Mouse (Mus musculus) liver, embryonic 14.5 days (tissue): Measurements from ENCODE around the gene AI413582. TPM values are rescaled to one million over a fixed set of nuclear protein-coding genes. Genes with fewer than 3 reads are reported as not detected.

ENCODE experiments used
- ATAC-seq: fragments of 200-750 bp; cut with Nextera tagmentation; 2 replicates; pipeline ENCODE4 v1.8.0; 2017; ENCODE audit warnings: moderate number of reproducible peaks, mild to moderate bottlenecking, moderate library complexity; ENCODE audit not compliant: insufficient read depth
- DNase-seq, 3 experiments: peaks; one replicate each; pipeline ENCODE4 v3.0.0-alpha.2; 2012 to 2013; ENCODE audit warnings: low read depth in 3 of 3, low spot score in 3 of 3
- H3K27ac ChIP-seq: fragments of 300-500 bp; sonication (generic); 2 replicates; pipeline ENCODE4 v1.5.1; 2014; ENCODE audit warnings: moderate library complexity, mild to moderate bottlenecking, control low read depth, inconsistent platforms
- H3K27me3 ChIP-seq: fragments of 300-500 bp; sonication (generic); 2 replicates; pipeline ENCODE4 v1.6.1; 2014; ENCODE audit warnings: mild to moderate bottlenecking, low read length, moderate library complexity; ENCODE audit not compliant: control insufficient read depth, insufficient read depth
- H3K36me3 ChIP-seq: fragments of 300-500 bp; sonication (generic); replicated peaks from 2 replicates; pipeline ENCODE4 v1.6.1; 2014; ENCODE audit warnings: low read depth; ENCODE audit not compliant: control insufficient read depth, insufficient read depth
- H3K4me1 ChIP-seq, 2 experiments: fragments of 200-500 bp in 1 of 2; fragments of 300-500 bp in 1 of 2; sonication (generic) in 1 of 2; replicated peaks; 2 replicates each; pipeline ENCODE4 v1.6.1; 2012 to 2014; ENCODE audit warnings: antibody characterized with exemption in 1 of 2, inconsistent platforms in 1 of 2, low read length in 1 of 2; ENCODE audit not compliant: control insufficient read depth in 2 of 2, insufficient read depth in 2 of 2
- H3K4me2 ChIP-seq: fragments of 300-500 bp; sonication (generic); 2 replicates; pipeline ENCODE4 v1.6.1; 2014; ENCODE audit warnings: low read depth, mild to moderate bottlenecking, control low read depth, moderate library complexity
- H3K4me3 ChIP-seq, 2 experiments: fragments of 200-500 bp in 1 of 2; fragments of 300-500 bp in 1 of 2; sonication (generic) in 1 of 2; 2 replicates each; pipeline ENCODE4 v1.5.1; 2012 to 2014; ENCODE audit warnings: low read depth in 2 of 2, low read length in 2 of 2, mild to moderate bottlenecking in 2 of 2, control low read depth in 1 of 2, inconsistent platforms in 1 of 2, moderate library complexity in 1 of 2; ENCODE audit not compliant: insufficient read depth in 1 of 2
- H3K9ac ChIP-seq: fragments of 300-500 bp; sonication (generic); replicated peaks from 2 replicates; pipeline ENCODE4 v1.6.1; 2014; ENCODE audit warnings: mild to moderate bottlenecking, control low read depth, moderate library complexity
- H3K9me3 ChIP-seq: fragments of 300-500 bp; sonication (generic); 2 replicates; pipeline ENCODE4 v1.6.1; 2016; ENCODE audit warnings: low read length, mixed read lengths; ENCODE audit not compliant: control insufficient read depth
- CTCF ChIP-seq: IDR thresholded peaks from 2 replicates; pipeline ENCODE4 v1.5.1; 2016; ENCODE audit warnings: antibody characterized with exemption, low read depth, control low read depth
- EP300 ChIP-seq: IDR thresholded peaks from 2 replicates; pipeline ENCODE4 v1.6.1; 2016; ENCODE audit warnings: antibody characterized with exemption, low read depth
- WGBS: fragments of 180-500 bp; shearing (Covaris S2); extraction: QIAGEN DNeasy Blood & Tissue Kit; methylation state at CpG from one replicate; pipeline ENCODE4 v1.1.7; 2014; ENCODE audit not compliant: insufficient replicate concordance; 5-methylcytosine and 5-hydroxymethylcytosine counted together
- polyA plus RNA-seq, 2 experiments: library from polyadenylated mRNA; depleted of rRNA in 1 of 2; stranded (reverse) in 1 of 2; unstranded in 1 of 2; fragments of >200 nt; fragmentation: Nextera tagmentation in 1 of 2; extraction: Ambion mirVana in 1 of 2; gene quantifications; 2 replicates each; pipeline versions ENCODE4 v1.2.1 to v1.2.3; 2012 to 2014

Gene AI413582
- polyA plus RNA-seq, 2 experiments, result 9.9 to 18.9 TPM

DNA sequence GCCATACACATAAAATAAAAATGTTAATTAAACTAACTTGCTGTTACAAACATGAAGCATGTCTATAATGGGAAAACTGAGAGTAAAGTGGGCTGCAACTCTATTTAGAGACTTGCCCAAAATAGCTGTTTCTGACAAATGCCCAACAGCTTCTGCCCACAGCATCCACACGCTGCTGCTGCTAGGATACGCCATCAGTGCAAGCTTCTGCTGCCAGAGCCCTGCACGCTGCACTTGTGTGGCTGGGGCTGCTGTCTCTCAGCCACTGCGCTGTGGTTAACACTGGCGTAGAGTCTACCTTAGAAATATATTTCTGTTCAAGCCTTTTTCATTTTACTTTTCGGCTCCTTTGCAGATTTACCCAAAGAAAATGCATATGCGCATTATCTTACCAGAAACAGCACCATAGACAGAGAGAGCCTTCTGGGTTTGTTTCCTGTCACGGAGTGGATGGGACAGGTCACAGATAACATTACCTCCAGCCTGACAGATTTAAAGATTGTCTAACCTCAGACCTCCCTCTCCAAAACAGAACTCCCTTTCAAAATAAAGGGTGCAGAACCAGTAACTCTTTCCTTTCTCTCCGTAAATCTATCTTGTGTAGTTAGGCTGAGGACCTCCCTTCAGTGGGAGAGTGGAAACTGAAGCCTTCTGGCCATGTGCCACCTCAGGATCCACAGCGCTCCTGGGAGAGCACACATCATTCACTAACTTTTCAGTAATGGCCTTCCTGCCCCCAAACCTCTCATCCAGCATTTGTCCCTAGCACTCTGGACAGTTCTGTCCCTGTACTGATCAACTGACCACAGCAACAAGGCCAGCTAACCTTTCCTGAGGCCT, 45.3 kb upstream of the AI413582 start:
- 35% methylated on average over 10 of the region's 10 CpGs for WGBS
- DNase-seq (no peak), ATAC-seq (no peak)
- Histone ChIP-seq H3K4me1 (peaks cover 12 to 23% of the 10 kb centered on the region in 2 experiments), H3K9me3 (no peaks in the 10 kb centered on the region), H3K4me2 (no peak overlapping the region), H3K27me3 (no peaks in the 10 kb centered on the region), H3K27ac (no peak overlapping the region), H3K9ac (no peak overlapping the region), H3K36me3 (no peaks in the 10 kb centered on the region), H3K4me3 (no peak overlapping the region)
- no peak for TF ChIP-seq EP300
- no peak for TF ChIP-seq CTCF

- H3K4me2 ChIP-seq, result no peak overlapping the region
- no peaks in the 10 kb centered on the region for H3K27me3 ChIP-seq
- peaks cover 12 to 25% of the 10 kb centered on the region in 2 experiments for H3K4me1 ChIP-seq
- no peak overlapping the region for H3K9ac ChIP-seq
- no peak for TF ChIP-seq EP300
- no peak for TF ChIP-seq CTCF
- no peak overlapping the region for H3K4me3 ChIP-seq
- no peak overlapping the region for H3K27ac ChIP-seq
- no peaks in the 10 kb centered on the region for H3K9me3 ChIP-seq
- no peak for ATAC-seq
- H3K36me3 ChIP-seq, result no peaks in the 10 kb centered on the region
- DNase-seq, result no peak
- WGBS, result 80% methylated on average over 7 of the region's 7 CpGs
Measured at GRCm38 (mm10) chr17:27609576-27609975, 44.0 kb upstream of the AI413582 start.

DNA sequence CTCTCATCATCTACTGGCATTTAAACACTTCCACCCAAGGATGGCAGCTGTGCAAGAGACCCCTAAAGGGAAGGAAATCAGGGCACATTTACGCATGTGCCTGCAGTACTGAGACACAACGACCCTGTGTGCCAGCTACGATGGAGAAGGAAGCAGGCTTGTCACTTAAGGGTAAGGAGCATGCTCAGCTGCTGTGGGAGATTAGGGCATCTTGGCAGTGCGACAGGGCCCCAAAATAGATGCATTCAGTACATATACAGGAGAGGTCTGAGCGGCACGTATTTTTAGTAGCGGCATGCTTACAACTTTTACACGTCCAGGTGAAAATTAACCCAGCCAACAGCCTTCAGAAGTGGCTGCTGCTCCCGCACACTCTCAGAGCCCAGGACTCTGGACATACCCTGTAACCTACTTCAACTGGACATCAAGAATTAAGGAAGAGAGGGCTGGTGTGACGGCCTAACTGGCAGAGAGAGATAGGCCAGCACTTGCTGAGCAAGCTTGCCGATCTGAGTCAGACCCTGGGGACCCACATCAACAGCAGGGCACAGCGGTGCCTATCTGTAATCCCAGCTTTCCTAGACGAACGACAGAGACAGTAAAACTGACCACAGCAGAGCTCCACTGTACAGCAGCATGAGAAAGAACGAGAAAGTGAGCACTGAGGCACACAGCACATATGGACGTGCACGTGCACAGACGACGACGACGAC, 38.1 kb upstream of the AI413582 start:
- ATAC-seq, result peak; percentile 73
- no peak for TF ChIP-seq CTCF
- TF ChIP-seq EP300, result no peak
- Histone ChIP-seq H3K4me2 (no peak overlapping the region; the same call in 1 of the 2 replicates), H3K27ac (peak overlapping the region; percentile 12; the same call in 1 of the 2 replicates), H3K9me3 (no peaks in the 10 kb centered on the region), H3K27me3 (no peaks in the 10 kb centered on the region), H3K4me3 (no peak overlapping the region), H3K4me1 (peaks cover 5 to 24% of the 10 kb centered on the region in 2 experiments), H3K36me3 (no peaks in the 10 kb centered on the region), H3K9ac (no peak overlapping the region)
- 31% methylated on average over 21 of the region's 21 CpGs for WGBS
- no peak for DNase-seq

- Histone ChIP-seq H3K27me3 (no peaks in the 10 kb centered on the region), H3K4me2 (no peak overlapping the region), H3K36me3 (no peaks in the 10 kb centered on the region), H3K9ac (no peak overlapping the region), H3K27ac (no peak overlapping the region), H3K4me1 (peaks cover 5 to 24% of the 10 kb centered on the region in 2 experiments), H3K4me3 (no peak overlapping the region), H3K9me3 (no peaks in the 10 kb centered on the region)
- WGBS, result 78% methylated on average over 2 of the region's 2 CpGs
- no peak for TF ChIP-seq EP300
- no peak for TF ChIP-seq CTCF
- no peak for DNase-seq
- ATAC-seq, result no peak
Measured at GRCm38 (mm10) chr17:27603036-27603435, 37.5 kb upstream of the AI413582 start.

DNA sequence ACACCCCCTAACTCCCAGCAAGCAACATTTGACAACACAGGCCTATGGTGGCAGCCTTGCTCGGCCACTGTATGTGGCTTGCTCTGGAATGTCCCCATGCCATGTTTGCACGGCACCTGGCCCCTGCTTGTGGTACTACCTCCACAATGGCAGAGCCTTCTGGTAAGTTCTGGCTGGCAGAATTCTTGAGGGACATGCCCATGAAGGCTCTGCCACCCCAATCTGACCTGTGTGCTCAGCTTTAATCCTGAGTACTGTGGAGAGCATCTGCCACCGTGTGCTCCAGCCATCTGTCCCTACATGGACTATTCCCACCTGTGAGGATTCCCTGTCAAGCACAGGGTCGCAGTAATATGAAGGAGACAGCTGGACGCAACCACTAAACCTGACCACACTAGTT, 35.3 kb upstream of the AI413582 start:
- DNase-seq (no peak), ATAC-seq (no peak)
- TF ChIP-seq EP300 (no peak), CTCF (no peak)
- H3K4me1 ChIP-seq, result peaks cover 5 to 22% of the 10 kb centered on the region in 2 experiments
- H3K4me2 ChIP-seq, result no peak overlapping the region
- no peak overlapping the region for H3K27ac ChIP-seq
- H3K4me3 ChIP-seq, result no peak overlapping the region
- WGBS, result 59% methylated on average over 5 of the region's 5 CpGs
- H3K9me3 ChIP-seq, result no peaks in the 10 kb centered on the region
- no peaks in the 10 kb centered on the region for H3K27me3 ChIP-seq
- no peak overlapping the region for H3K9ac ChIP-seq
- no peaks in the 10 kb centered on the region; the same call in 1 of the 2 replicates for H3K36me3 ChIP-seq
